Mouse (Mus musculus) embryonic facial prominence, embryonic 10.5 days (tissue): ENCODE data around the gene Fam89b. TPM values are rescaled to one million over a fixed set of nuclear protein-coding genes. Genes with fewer than 3 reads are reported as not detected.

Experiments
- DNase-seq: peaks from one replicate; pipeline ENCODE4 v3.0.0-alpha.2; 2017; ENCODE audit warnings: low spot score
- H3K27ac ChIP-seq: fragments of 300-500 bp; sonication (generic); replicated peaks from 2 replicates; pipeline ENCODE4 v1.5.1; 2016; ENCODE audit warnings: mild to moderate bottlenecking
- H3K27me3 ChIP-seq: fragments of 300-500 bp; sonication (generic); replicated peaks from 2 replicates; pipeline ENCODE4 v1.6.1; 2016; ENCODE audit warnings: low read depth, mild to moderate bottlenecking; ENCODE audit not compliant: poor library complexity, severe bottlenecking
- H3K36me3 ChIP-seq: fragments of 300-500 bp; sonication (generic); replicated peaks from 2 replicates; pipeline ENCODE4 v1.6.1; 2016; ENCODE audit warnings: mild to moderate bottlenecking, moderate library complexity
- H3K4me1 ChIP-seq: fragments of 300-500 bp; sonication (generic); 2 replicates; pipeline ENCODE4 v1.6.1; 2016
- H3K4me3 ChIP-seq: fragments of 300-500 bp; sonication (generic); 2 replicates; pipeline ENCODE4 v1.5.1; 2016; ENCODE audit warnings: mild to moderate bottlenecking, moderate library complexity
- H3K9me3 ChIP-seq: fragments of 300-500 bp; sonication (generic); 2 replicates; pipeline ENCODE4 v1.6.1; 2016; ENCODE audit warnings: mild to moderate bottlenecking
- WGBS: fragments of 180-500 bp; shearing (Covaris S2); methylation state at CpG from one replicate; pipeline ENCODE4 v1.1.7; 2016; 5-methylcytosine and 5-hydroxymethylcytosine counted together
- polyA plus RNA-seq: library from polyadenylated mRNA; unstranded; fragments of >200 nt; fragmentation: Nextera tagmentation; extraction: Ambion mirVana; gene quantifications from 2 replicates; pipeline ENCODE4 v1.2.1, GENCODE M21; 2016

The Fam89b gene
- polyA plus RNA-seq, 1 experiment from 2014 or later = 151 TPM

GRCm38 (mm10) chr19:5750951-5751350 lies 21.5 kb upstream of the Fam89b start:
- H3K27me3 ChIP-seq = peaks cover 98% of the 10 kb centered on the region
- no peak overlapping the region for H3K27ac ChIP-seq
- no peaks in the 10 kb centered on the region for H3K36me3 ChIP-seq
- peak overlapping the region; percentile 45; the same call in 1 of the 2 replicates for H3K4me3 ChIP-seq
- peak; percentile 54 for DNase-seq
- 6% methylated on average over 22 of the region's 22 CpGs for WGBS
- H3K4me1 ChIP-seq = peaks cover 33% of the 10 kb centered on the region
- H3K9me3 ChIP-seq = no peaks in the 10 kb centered on the region

- no peaks in the 10 kb centered on the region for H3K36me3 ChIP-seq
- no peak for DNase-seq
- H3K27ac ChIP-seq = no peak overlapping the region
- peaks cover 41% of the 10 kb centered on the region for H3K4me1 ChIP-seq
- H3K4me3 ChIP-seq = no peak overlapping the region
- no peaks in the 10 kb centered on the region for H3K9me3 ChIP-seq
- H3K27me3 ChIP-seq = peaks cover 98% of the 10 kb centered on the region
- 85% methylated on average over 6 of the region's 6 CpGs for whole genome bisulfite sequencing
Measured at GRCm38 (mm10) chr19:5749476-5749875, 20.0 kb upstream of the Fam89b start.

GRCm38 (mm10) chr19:5746907-5747363 lies 17.5 kb upstream of the Fam89b start:
- Histone ChIP-seq H3K4me3 (peak overlapping the region; percentile 55; the same call in 1 of the 2 replicates), H3K27me3 (peaks cover 97% of the 10 kb centered on the region), H3K27ac (no peak overlapping the region), H3K4me1 (peaks cover 58% of the 10 kb centered on the region), H3K9me3 (no peaks in the 10 kb centered on the region), H3K36me3 (no peaks in the 10 kb centered on the region)
- DNase-seq = no peak
- 29% methylated on average over 12 of the region's 12 CpGs for WGBS

- Histone ChIP-seq H3K9me3 (no peaks in the 10 kb centered on the region), H3K36me3 (no peaks in the 10 kb centered on the region), H3K27me3 (peaks cover 96% of the 10 kb centered on the region), H3K4me1 (peaks cover 58% of the 10 kb centered on the region), H3K27ac (peak overlapping the region; percentile 72), H3K4me3 (peak overlapping the region; percentile 55)
- peak; percentile 71 for DNase-seq
- WGBS = 4% methylated on average over 36 of the region's 36 CpGs
Measured at GRCm38 (mm10) chr19:5745756-5746710, 16.6 kb upstream of the Fam89b start.

- Histone ChIP-seq H3K27ac (no peak overlapping the region), H3K4me1 (peaks cover 64% of the 10 kb centered on the region), H3K9me3 (no peaks in the 10 kb centered on the region), H3K27me3 (peaks cover 96% of the 10 kb centered on the region), H3K36me3 (no peaks in the 10 kb centered on the region), H3K4me3 (peak overlapping the region; percentile 25)
- 62% methylated on average over 5 of the region's 5 CpGs for whole genome bisulfite sequencing
- DNase-seq = no peak
Measured at GRCm38 (mm10) chr19:5743576-5743975, 14.1 kb upstream of the Fam89b start.

GRCm38 (mm10) chr19:5742241-5742641 lies 12.8 kb upstream of the Fam89b start:
- peaks cover 85% of the 10 kb centered on the region for H3K27me3 ChIP-seq
- no peaks in the 10 kb centered on the region for H3K36me3 ChIP-seq
- peak overlapping the region; percentile 69 for H3K4me3 ChIP-seq
- peaks cover 60% of the 10 kb centered on the region for H3K4me1 ChIP-seq
- no peaks in the 10 kb centered on the region for H3K9me3 ChIP-seq
- peak overlapping the region; percentile 85 for H3K27ac ChIP-seq
- DNase-seq = peak; percentile 67
- WGBS = under 1% methylated on average over 32 of the region's 32 CpGs

GRCm38 (mm10) chr19:5741641-5742240 lies 12.3 kb upstream of the Fam89b start:
- Histone ChIP-seq H3K36me3 (no peaks in the 10 kb centered on the region), H3K4me3 (peak overlapping the region; percentile 69), H3K27ac (peak overlapping the region; percentile 85), H3K4me1 (peaks cover 55% of the 10 kb centered on the region), H3K9me3 (no peaks in the 10 kb centered on the region), H3K27me3 (peaks cover 80% of the 10 kb centered on the region)
- WGBS = under 1% methylated on average over 55 of the region's 55 CpGs
- DNase-seq = peak; percentile 74

- H3K36me3 ChIP-seq = no peaks in the 10 kb centered on the region
- no peaks in the 10 kb centered on the region for H3K9me3 ChIP-seq
- H3K27ac ChIP-seq = peak within 1 kb of the TSS; percentile 85
- peaks cover 70% of the 10 kb centered on the region for H3K27me3 ChIP-seq
- no peak for DNase-seq
- H3K4me1 ChIP-seq = peaks cover 44% of the 10 kb centered on the region
- peak within 1 kb of the TSS; percentile 69 for H3K4me3 ChIP-seq
- WGBS = 17% methylated on average over 13 of the region's 14 CpGs
Measured at GRCm38 (mm10) chr19:5740320-5741317, 11.2 kb upstream of the Fam89b start, which contains the start of gene Ltbp3. Gene Ltbp3 (plus strand): TSS chr19:5740904.

GRCm38 (mm10) chr19:5739446-5739845 lies 10.0 kb upstream of the Fam89b start:
- 59% methylated on average over 2 of the region's 2 CpGs for WGBS
- H3K27ac ChIP-seq = no peak overlapping the region

GRCm38 (mm10) chr19:5734325-5734724 lies 4.9 kb upstream of the Fam89b start:
- peaks cover 24% of the 10 kb centered on the region for H3K4me1 ChIP-seq
- no peak overlapping the region for H3K4me3 ChIP-seq
- DNase-seq = no peak
- no peaks in the 10 kb centered on the region for H3K9me3 ChIP-seq
- no peak overlapping the region for H3K27ac ChIP-seq
- peaks cover 18% of the 10 kb centered on the region for H3K27me3 ChIP-seq
- 81% methylated on average over 9 of the region's 9 CpGs for WGBS
- peaks cover 7% of the 10 kb centered on the region for H3K36me3 ChIP-seq

More at GRCm38 (mm10) chr19:5739446-5739845, 10.0 kb upstream of the Fam89b start:
- no peak for DNase-seq
- Histone ChIP-seq H3K4me3 (no peak overlapping the region), H3K9me3 (no peaks in the 10 kb centered on the region), H3K27me3 (peaks cover 63% of the 10 kb centered on the region), H3K4me1 (peaks cover 39% of the 10 kb centered on the region), H3K36me3 (no peaks in the 10 kb centered on the region)

GRCm38 (mm10) chr19:5731264-5731978 lies 2.0 kb upstream of the Fam89b start:
- peak overlapping the region; percentile 97 for H3K4me3 ChIP-seq
- H3K36me3 ChIP-seq = peaks cover 16% of the 10 kb centered on the region
- peaks cover 48% of the 10 kb centered on the region for H3K4me1 ChIP-seq
- H3K9me3 ChIP-seq = no peaks in the 10 kb centered on the region
- peak; percentile 96 for DNase-seq
- WGBS = under 1% methylated on average over 47 of the region's 47 CpGs
- H3K27me3 ChIP-seq = peaks cover 17% of the 10 kb centered on the region
- H3K27ac ChIP-seq = peak overlapping the region; percentile 79
